Mouse (Mus musculus) ES-E14 (cell line): Measurements from ENCODE around the gene Ppm1h. TPM values are rescaled to one million over a fixed set of nuclear protein-coding genes. Genes with fewer than 3 reads are reported as not detected.

ENCODE experiments used
- DNase-seq: peaks from one replicate; pipeline ENCODE4 v3.0.0-alpha.2; 2013; ENCODE audit warnings: low read depth, low spot score
- H3K27ac ChIP-seq: 2 replicates; pipeline ENCODE4 v1.5.1; 2012; ENCODE audit warnings: low read depth, mild to moderate bottlenecking, low read length, moderate library complexity, mixed read lengths; ENCODE audit not compliant: poor library complexity, insufficient read depth, severe bottlenecking
- H3K36me3 ChIP-seq: 2 replicates; pipeline ENCODE4 v1.6.1; 2012; ENCODE audit warnings: mild to moderate bottlenecking, low read length, moderate library complexity, mixed read lengths; ENCODE audit not compliant: control insufficient read depth, poor library complexity, insufficient read depth, severe bottlenecking
- H3K4me1 ChIP-seq, 2 experiments: fragments of 150-350 bp in 1 of 2; sonication (generic) in 1 of 2; 2 replicates each; pipeline ENCODE4 v1.6.1; 2012; ENCODE audit warnings: low read length in 2 of 2, mild to moderate bottlenecking in 1 of 2, mixed read lengths in 1 of 2; ENCODE audit not compliant: control insufficient read depth in 2 of 2, insufficient read depth in 2 of 2, poor library complexity in 1 of 2
- H3K4me3 ChIP-seq, 2 experiments: fragments of 150-350 bp in 1 of 2; sonication (generic) in 1 of 2; 2 replicates each; pipeline ENCODE4 v1.5.1; 2012; ENCODE audit warnings: low read length in 2 of 2, low read depth in 1 of 2, mild to moderate bottlenecking in 1 of 2, mixed read lengths in 1 of 2; ENCODE audit not compliant: insufficient read depth in 1 of 2, poor library complexity in 1 of 2, severe bottlenecking in 1 of 2
- H3K9ac ChIP-seq: 2 replicates; pipeline ENCODE4 v1.6.1; 2012; ENCODE audit warnings: low read depth, mild to moderate bottlenecking, low read length, mixed read lengths; ENCODE audit not compliant: poor library complexity, insufficient read depth, severe bottlenecking
- H3K9me3 ChIP-seq: fragments of 150-350 bp; sonication (generic); 2 replicates; pipeline ENCODE4 v1.6.1; 2012; ENCODE audit warnings: low read depth, mild to moderate bottlenecking, low read length; ENCODE audit not compliant: control insufficient read depth, insufficient read depth
- CHD2 ChIP-seq: IDR thresholded peaks from 2 replicates; pipeline ENCODE4 v1.6.1; 2014; ENCODE audit warnings: mild to moderate bottlenecking, low read depth, low read length, inconsistent platforms
- HCFC1 ChIP-seq: IDR thresholded peaks from 2 replicates; pipeline ENCODE4 v1.6.1; 2012; ENCODE audit warnings: low read length, inconsistent platforms, borderline replicate concordance; ENCODE audit not compliant: insufficient read depth
- MAFK ChIP-seq: IDR thresholded peaks from 2 replicates; pipeline ENCODE4 v1.6.1; 2014; ENCODE audit warnings: mild to moderate bottlenecking, low read depth, low read length, inconsistent platforms; ENCODE audit not compliant: insufficient read depth
- ZC3H11A ChIP-seq: IDR thresholded peaks from 2 replicates; pipeline ENCODE4 v1.6.1; 2012; ENCODE audit warnings: low read depth, mild to moderate bottlenecking, inconsistent platforms, low read length, borderline replicate concordance
- ZNF384 ChIP-seq: IDR thresholded peaks from 2 replicates; pipeline ENCODE4 v1.6.1; 2012; ENCODE audit warnings: low read depth, low read length, inconsistent platforms
- in situ Hi-C, 2 experiments: fragments of 600-800 bp; cut with MboI; formaldehyde crosslinking; loops; one replicate each; pipeline ENCODE4 v1.15.1; 2025; ENCODE audit warnings: low sequenced_read_pairs in 2 of 2, inconsistent platforms in 1 of 2; ENCODE audit not compliant: unreplicated experiment in 2 of 2
- total RNA-seq: library from RNA; depleted of rRNA; stranded (reverse); fragments of 300-350 nt; gene quantifications from 2 replicates; pipeline ENCODE4 v1.2.3, GENCODE M21; 2012

The Ppm1h gene
- total RNA-seq, 1 experiment = 4.5 TPM

DNA sequence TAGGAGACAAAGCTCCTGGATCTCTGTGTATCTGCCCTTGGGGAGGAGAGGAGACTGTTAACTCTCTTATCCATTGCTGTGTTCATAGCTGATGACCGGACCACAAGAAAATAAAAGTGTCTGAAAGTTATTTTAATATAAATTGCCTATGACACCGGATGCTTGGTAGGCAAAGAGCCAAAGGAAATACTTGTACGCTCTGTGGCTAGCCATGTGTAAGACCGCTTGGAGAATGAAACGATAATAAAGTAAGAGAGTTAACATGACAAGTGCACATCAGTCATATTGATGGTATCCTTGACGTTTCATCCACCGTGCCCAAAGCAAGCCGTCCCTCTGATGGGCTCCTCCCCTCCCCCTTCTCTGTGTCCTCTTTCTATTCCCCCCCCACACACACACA, 194.2 kb downstream of the Ppm1h start:
- Histone ChIP-seq H3K4me3 (no peak overlapping the region), H3K4me1 (peaks cover 0 to 11% of the 10 kb centered on the region in 2 experiments; a peak in 1 of 4 replicates), H3K9me3 (no peaks in the 10 kb centered on the region), H3K27ac (no peak overlapping the region), H3K9ac (no peak overlapping the region), H3K36me3 (no peaks in the 10 kb centered on the region)
- no peak for DNase-seq
- TF ChIP-seq MAFK (no peak), HCFC1 (no peak), ZC3H11A (no peak), CHD2 (no peak), ZNF384 (no peak)
- in situ Hi-C loops = no loop called here

DNA sequence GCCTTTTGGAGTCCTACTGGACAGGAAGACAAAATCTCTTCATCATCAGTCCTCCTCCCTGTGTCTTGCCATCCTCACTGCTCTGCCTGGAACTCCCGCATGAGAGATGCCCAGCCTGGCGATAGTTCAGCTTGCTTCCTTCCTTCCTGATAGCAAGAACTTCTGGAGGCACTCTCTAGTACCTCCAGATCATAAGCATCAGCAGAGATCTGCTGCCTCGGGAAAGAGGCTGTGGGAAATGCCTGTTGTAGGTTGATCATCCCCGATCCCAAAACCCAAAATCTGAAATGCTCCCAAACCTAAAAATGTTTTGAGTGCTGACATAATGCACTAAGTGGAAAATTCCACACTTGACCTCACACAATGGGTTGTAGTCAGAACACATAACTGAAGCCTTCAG, 198.4 kb downstream of the Ppm1h start:
- no peaks in the 10 kb centered on the region for H3K36me3 ChIP-seq
- peaks cover 0 to 4% of the 10 kb centered on the region in 2 experiments; a peak in 1 of 4 replicates for H3K4me1 ChIP-seq
- no peak overlapping the region for H3K27ac ChIP-seq
- H3K9ac ChIP-seq = no peak overlapping the region
- no peak overlapping the region for H3K4me3 ChIP-seq
- no peak for TF ChIP-seq ZNF384
- TF ChIP-seq ZC3H11A = no peak
- no peak for TF ChIP-seq MAFK
- TF ChIP-seq HCFC1 = no peak
- TF ChIP-seq CHD2 = no peak
- no peak for DNase-seq
- H3K9me3 ChIP-seq = no peaks in the 10 kb centered on the region
- in situ Hi-C loops = no loop called here

DNA sequence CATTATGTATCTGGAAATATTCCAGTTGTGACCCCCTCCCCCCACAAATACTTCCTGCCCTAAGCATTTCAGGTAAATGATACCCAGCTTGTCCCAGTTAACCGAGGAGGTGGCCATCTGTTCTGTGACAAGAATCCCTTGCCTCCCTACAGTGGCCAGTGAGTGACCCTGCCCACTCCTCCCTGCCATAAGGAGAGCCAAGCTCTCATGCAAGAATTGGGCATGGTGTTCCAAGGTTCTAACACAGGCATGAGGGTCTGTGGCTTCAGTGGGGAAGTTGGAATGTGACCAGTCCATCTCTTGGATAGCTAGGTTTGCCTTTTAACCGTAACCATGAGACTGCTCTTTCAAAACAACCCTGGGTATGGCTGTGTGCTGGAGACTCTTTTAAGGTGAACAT, 198.9 kb downstream of the Ppm1h start:
- Histone ChIP-seq H3K4me1 (peaks cover 0 to 4% of the 10 kb centered on the region in 2 experiments; a peak in 1 of 4 replicates), H3K9me3 (no peaks in the 10 kb centered on the region), H3K27ac (no peak overlapping the region), H3K9ac (no peak overlapping the region), H3K36me3 (no peaks in the 10 kb centered on the region), H3K4me3 (no peak overlapping the region)
- TF ChIP-seq HCFC1 = no peak
- TF ChIP-seq ZC3H11A = no peak
- no peak for TF ChIP-seq ZNF384
- no peak for TF ChIP-seq CHD2
- TF ChIP-seq MAFK = no peak
- DNase-seq = no peak
- in situ Hi-C loops = no loop called here

DNA sequence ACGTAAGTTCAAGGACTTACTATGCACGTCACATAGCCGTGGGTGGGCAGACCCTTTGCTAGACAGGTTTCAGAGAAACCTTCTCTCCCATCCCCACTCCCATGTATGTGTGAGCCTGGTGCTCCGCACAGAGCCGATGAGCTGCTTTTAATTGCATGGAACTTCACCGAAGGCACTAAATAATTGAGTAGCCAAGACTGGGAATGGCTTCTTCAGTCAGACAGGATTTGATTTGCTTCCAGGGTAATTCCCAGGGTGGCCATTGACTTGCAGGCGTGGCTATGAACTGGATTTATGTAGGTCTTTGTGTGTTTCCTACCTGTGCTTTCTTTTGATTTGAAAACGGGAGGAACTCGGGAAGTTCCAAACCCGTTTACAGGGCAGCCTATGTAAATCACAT, 202.9 kb downstream of the Ppm1h start:
- Histone ChIP-seq H3K4me3 (no peak overlapping the region), H3K9ac (no peak overlapping the region), H3K27ac (no peak overlapping the region), H3K36me3 (no peaks in the 10 kb centered on the region), H3K4me1 (peaks cover 0 to 11% of the 10 kb centered on the region in 2 experiments; a peak in 1 of 4 replicates), H3K9me3 (no peaks in the 10 kb centered on the region)
- TF ChIP-seq ZNF384 (no peak), ZC3H11A (no peak), MAFK (no peak), CHD2 (no peak), HCFC1 (no peak)
- in situ Hi-C loops = no loop called here
- DNase-seq = no peak

GRCm38 (mm10) chr10:122882614-122883013, 204.1 kb downstream of the Ppm1h start:
- Histone ChIP-seq H3K27ac (no peak overlapping the region), H3K9me3 (no peaks in the 10 kb centered on the region), H3K4me1 (peaks cover 0 to 10% of the 10 kb centered on the region in 2 experiments; a peak in 1 of 4 replicates), H3K36me3 (no peaks in the 10 kb centered on the region), H3K4me3 (no peak overlapping the region), H3K9ac (no peak overlapping the region)
- TF ChIP-seq MAFK = no peak
- TF ChIP-seq CHD2 = no peak
- TF ChIP-seq ZNF384 = no peak
- in situ Hi-C loops = no loop called here
- no peak for DNase-seq
